Mouse (Mus musculus): Measurements from ENCODE around the gene Slc13a2. TPM values are rescaled to one million over a fixed set of nuclear protein-coding genes. Genes with fewer than 3 reads are reported as not detected.

Gene Slc13a2
- polyA plus RNA-seq, 1 experiment from 2014 or later, result not detected

Other genes with a start within 250 kb of the Slc13a2 start
- gene Nek8, start 245.5 kb downstream of the Slc13a2 start, polyA plus RNA-seq (2014; fragmentation: Nextera tagmentation; extraction: Ambion mirVana), result 5.2 and 7.0 TPM in 2 replicates
- 6.8 and 9.5 TPM in 2 replicates for gene Tlcd1, start 245.5 kb downstream of the Slc13a2 start, polyA plus RNA-seq (2014; fragmentation: Nextera tagmentation; extraction: Ambion mirVana)
- gene Rpl23a, start 238.6 kb downstream of the Slc13a2 start, polyA plus RNA-seq (2014; fragmentation: Nextera tagmentation; extraction: Ambion mirVana), result 1,168 and 1,191 TPM in 2 replicates
- gene Rab34, start 233.8 kb downstream of the Slc13a2 start, polyA plus RNA-seq (2014; fragmentation: Nextera tagmentation; extraction: Ambion mirVana), result 57.7 and 69.3 TPM in 2 replicates
- gene Proca1, start 228.8 kb downstream of the Slc13a2 start, polyA plus RNA-seq (2014; fragmentation: Nextera tagmentation; extraction: Ambion mirVana), result 1.0 and 1.2 TPM in 2 replicates
- 60.6 and 60.8 TPM in 2 replicates for gene Sdf2, start 176.5 kb downstream of the Slc13a2 start, polyA plus RNA-seq (2014; fragmentation: Nextera tagmentation; extraction: Ambion mirVana)
- 26.1 and 26.2 TPM in 2 replicates for gene Supt6, start 176.2 kb downstream of the Slc13a2 start, polyA plus RNA-seq (2014; fragmentation: Nextera tagmentation; extraction: Ambion mirVana)
- 65.4 and 94.5 TPM in 2 replicates for gene 2610507B11Rik, start 160.5 kb downstream of the Slc13a2 start, polyA plus RNA-seq (2014; fragmentation: Nextera tagmentation; extraction: Ambion mirVana)
- 0.11 and 0.20 TPM in 2 replicates for gene BC030499, start 131.4 kb downstream of the Slc13a2 start, polyA plus RNA-seq (2014; fragmentation: Nextera tagmentation; extraction: Ambion mirVana)
- 48.3 and 52.2 TPM in 2 replicates for gene Spag5, start 120.7 kb downstream of the Slc13a2 start, polyA plus RNA-seq (2014; fragmentation: Nextera tagmentation; extraction: Ambion mirVana)
- 2.7 and 3.3 TPM in 2 replicates for gene Aldoc, start 99.2 kb downstream of the Slc13a2 start, polyA plus RNA-seq (2014; fragmentation: Nextera tagmentation; extraction: Ambion mirVana)
- gene Pigs, start 93.8 kb downstream of the Slc13a2 start, polyA plus RNA-seq (2014; fragmentation: Nextera tagmentation; extraction: Ambion mirVana), result 49.4 and 54.2 TPM in 2 replicates
- 66.2 and 73.1 TPM in 2 replicates for gene Unc119, start 78.7 kb downstream of the Slc13a2 start, polyA plus RNA-seq (2014; fragmentation: Nextera tagmentation; extraction: Ambion mirVana)
- gene Foxn1, start 35.7 kb downstream of the Slc13a2 start, polyA plus RNA-seq (2014; fragmentation: Nextera tagmentation; extraction: Ambion mirVana), result 0.05 TPM in 1 of 2 replicates, not detected in the other
- gene Slc46a1, start 43.5 kb upstream of the Slc13a2 start, polyA plus RNA-seq (2014; fragmentation: Nextera tagmentation; extraction: Ambion mirVana), result 14.5 and 15.9 TPM in 2 replicates
- 16.3 and 17.5 TPM in 2 replicates for gene Sarm1, start 75.5 kb upstream of the Slc13a2 start, polyA plus RNA-seq (2014; fragmentation: Nextera tagmentation; extraction: Ambion mirVana)
- 95.4 and 129 TPM in 2 replicates for gene Vtn, start 76.9 kb upstream of the Slc13a2 start, polyA plus RNA-seq (2014; fragmentation: Nextera tagmentation; extraction: Ambion mirVana)
- not detected in 2 replicates for gene Sebox, start 81.2 kb upstream of the Slc13a2 start, polyA plus RNA-seq (2014; fragmentation: Nextera tagmentation; extraction: Ambion mirVana)
- gene Tmem199, start 90.0 kb upstream of the Slc13a2 start, polyA plus RNA-seq (2014; fragmentation: Nextera tagmentation; extraction: Ambion mirVana), result 91.3 and 95.8 TPM in 2 replicates
- 131 and 144 TPM in 2 replicates for gene Poldip2, start 90.0 kb upstream of the Slc13a2 start, polyA plus RNA-seq (2014; fragmentation: Nextera tagmentation; extraction: Ambion mirVana)
- 63.3 and 66.5 TPM in 2 replicates for gene Tnfaip1, start 114.1 kb upstream of the Slc13a2 start, polyA plus RNA-seq (2014; fragmentation: Nextera tagmentation; extraction: Ambion mirVana)
- gene Ift20, start 114.1 kb upstream of the Slc13a2 start, polyA plus RNA-seq (2014; fragmentation: Nextera tagmentation; extraction: Ambion mirVana), result 107 and 111 TPM in 2 replicates
- gene Tmem97, start 128.6 kb upstream of the Slc13a2 start, polyA plus RNA-seq (2014; fragmentation: Nextera tagmentation; extraction: Ambion mirVana), result 72.0 and 73.8 TPM in 2 replicates